Mouse (Mus musculus) T-cell, adult 66 days (primary cell): Measurements from ENCODE around the gene Atm. TPM values are rescaled to one million over a fixed set of nuclear protein-coding genes. Genes with fewer than 3 reads are reported as not detected.

Experiments
- total RNA-seq, 2 experiments: library from RNA; stranded (reverse); gene quantifications; 3 replicates in 1 of 2; 4 replicates in 1 of 2; pipeline ENCODE4 v1.2.4; 2023

The Atm gene
- 10 to 100 TPM; 56.2 to 75.4 TPM for total RNA-seq

GRCm38 (mm10) chr9:53536558-53537320, at the start of gene Atm, which contains the start of gene Npat:
Atm (minus strand) TSS chr9:53536740.
Npat (plus strand) TSS chr9:53537047.

GRCm38 (mm10) chr9:53402291-53402711, 134.2 kb downstream of the Atm start, which contains the start of gene 4930550C14Rik:
4930550C14Rik (plus strand) TSS chr9:53402325.

Other genes with a start within 250 kb of the Atm start
- gene Exph5, start 235.1 kb downstream of the Atm start, total RNA-seq, result under 1 TPM; 0.41 to 0.56 TPM
- 1 to 10 TPM; 1.4 to 2.4 TPM for gene Kdelc2, start 152.7 kb downstream of the Atm start, total RNA-seq
- under 1 TPM in 1 of 2 experiments, not detected in 1; 0.90 TPM for gene 4930550C14Rik, start 134.4 kb downstream of the Atm start, total RNA-seq
- gene Npat, start 307 bp upstream of the Atm start, total RNA-seq, result 10 to 100 TPM; 18.7 to 22.6 TPM
- 10 to 100 TPM; 20.1 to 26.3 TPM for gene Acat1, start 73.6 kb upstream of the Atm start, total RNA-seq
- 10 to 100 TPM; 32.7 to 39.0 TPM for gene Cul5, start 133.3 kb upstream of the Atm start, total RNA-seq
- gene Rab39, start 169.5 kb upstream of the Atm start, total RNA-seq, result under 1 TPM; 0.23 to 0.39 TPM
- 10 to 100 TPM; 13.4 to 16.5 TPM for gene Slc35f2, start 234.8 kb upstream of the Atm start, total RNA-seq